In genomic region chr2:72240691-72241090, GRCm38 (mm10) we compare ENCODE assay signal across 29 mouse cellular contexts. TPM values are rescaled to one million over a fixed set of nuclear protein-coding genes. Genes with fewer than 3 reads are reported as not detected.
DNase-seq lines count a peak whose midpoint lies in the region; ATAC-seq lines count a peak whose summit lies in the region.
"Had no signal": no experiment of that assay in that cellular context is flagged by ENCODE, and none has a peak within 500 bp of the region (broad histone marks: within the 10 kb centered on the region; RNA-seq: fewer than 3 reads in every experiment).

No protein-coding gene starts in this region.

- no peaks in the 10 kb centered on the region for H3K9me3 ChIP-seq in heart, embryonic 10.5 days
- no peaks in the 10 kb centered on the region for H3K9me3 ChIP-seq in limb, embryonic 12.5 days
- no peaks in the 10 kb centered on the region for H3K9me3 ChIP-seq in limb, embryonic 10.5 days (replicated peaks)
- no peaks in the 10 kb centered on the region for H3K9me3 ChIP-seq in embryonic facial prominence, embryonic 15.5 days (replicated peaks)
- H3K9me3 ChIP-seq: G1E; heart, embryonic 12.5 days; hindbrain, embryonic 13.5 days; neural tube, embryonic 15.5 days had no signal

- 0 out of 2 replicates have a peak overlapping the region, but pooled peaks have one; percentile 57 for H3K27ac ChIP-seq in heart, embryonic 10.5 days
- H3K27ac ChIP-seq in limb, embryonic 12.5 days: peak overlapping the region; percentile 74
- H3K27ac ChIP-seq in limb, embryonic 10.5 days: no peak overlapping the region; the same call in 1 of the 2 replicates
- H3K27ac ChIP-seq in embryonic facial prominence, embryonic 15.5 days (replicated peaks): peak overlapping the region; percentile 90
- H3K27ac ChIP-seq: hindbrain, embryonic 13.5 days; left cerebral cortex, adult 2 months; macrophage; neural tube, embryonic 15.5 days had no signal

- no peak overlapping the region for H3K4me3 ChIP-seq in heart, embryonic 10.5 days
- no peak overlapping the region for H3K4me3 ChIP-seq in limb, embryonic 12.5 days (replicated peaks)
- no peak overlapping the region for H3K4me3 ChIP-seq in limb, embryonic 10.5 days
- no peak overlapping the region for H3K4me3 ChIP-seq in embryonic facial prominence, embryonic 15.5 days (replicated peaks)
- H3K4me3 ChIP-seq: heart, embryonic 12.5 days; hindbrain, embryonic 13.5 days; left cerebral cortex, adult 2 months; neural tube, embryonic 15.5 days had no signal

- no peak overlapping the region for H3K9ac ChIP-seq in limb, embryonic 12.5 days (replicated peaks)
- no peak overlapping the region for H3K9ac ChIP-seq in embryonic facial prominence, embryonic 15.5 days
- H3K9ac ChIP-seq: heart, embryonic 12.5 days; hindbrain, embryonic 13.5 days; neural tube, embryonic 15.5 days had no signal

- DNase-seq in heart, embryonic 10.5 days (ENCODE audit: low spot score): peak; percentile 63
- no peak for DNase-seq in heart, adult 11 months
- no peak for DNase-seq in limb, embryonic 10.5 days (ENCODE audit: low spot score)
- DNase-seq in R1 (ENCODE audit: low read depth, low spot score): peak; percentile 28
- no peak for DNase-seq in adrenal gland, adult 2 months
- DNase-seq: adrenal gland, postnatal 14 days; cerebellum, adult 11 months; cerebellum, adult 9-10 months; cerebellum, postnatal 36 days; embryo, embryonic 11 days; gastrocnemius, postnatal 36 days; kidney, adult 9 months; kidney, postnatal 25 days; lung, postnatal 10 days; midbrain, embryonic 14.5 days; retina, postnatal 1 day; right cerebral cortex, postnatal 14 days; thymus, postnatal 36 days had no signal

- H3K4me1 ChIP-seq in heart, embryonic 10.5 days: peaks cover 40% of the 10 kb centered on the region
- peaks cover 42% of the 10 kb centered on the region for H3K4me1 ChIP-seq in limb, embryonic 12.5 days (replicated peaks)
- peaks cover 33% of the 10 kb centered on the region for H3K4me1 ChIP-seq in limb, embryonic 10.5 days
- H3K4me1 ChIP-seq in embryonic facial prominence, embryonic 15.5 days: peaks cover 31% of the 10 kb centered on the region

- no peak overlapping the region for H3K4me2 ChIP-seq in limb, embryonic 12.5 days
- H3K4me2 ChIP-seq in embryonic facial prominence, embryonic 15.5 days (replicated peaks): no peak overlapping the region
- H3K4me2 ChIP-seq: heart, embryonic 12.5 days; hindbrain, embryonic 13.5 days; neural tube, embryonic 15.5 days had no signal

- no peaks in the 10 kb centered on the region for H3K36me3 ChIP-seq in heart, embryonic 10.5 days
- no peaks in the 10 kb centered on the region for H3K36me3 ChIP-seq in limb, embryonic 12.5 days
- H3K36me3 ChIP-seq in limb, embryonic 10.5 days: no peaks in the 10 kb centered on the region
- no peaks in the 10 kb centered on the region for H3K36me3 ChIP-seq in embryonic facial prominence, embryonic 15.5 days
- H3K36me3 ChIP-seq: G1E; heart, embryonic 12.5 days; hindbrain, embryonic 13.5 days had no signal

- no peaks in the 10 kb centered on the region for H3K27me3 ChIP-seq in heart, embryonic 10.5 days (ENCODE audit: insufficient read depth, poor library complexity, severe bottlenecking)
- H3K27me3 ChIP-seq in limb, embryonic 12.5 days: no peaks in the 10 kb centered on the region
- H3K27me3 ChIP-seq in limb, embryonic 10.5 days (ENCODE audit: low read depth, poor library complexity, severe bottlenecking): no peaks in the 10 kb centered on the region
- no peaks in the 10 kb centered on the region for H3K27me3 ChIP-seq in embryonic facial prominence, embryonic 15.5 days
- H3K27me3 ChIP-seq: heart, embryonic 12.5 days had no signal

- no peak for ATAC-seq in limb, embryonic 12.5 days (ENCODE audit: insufficient number of reproducible peaks, insufficient read depth, low FRiP score, low TSS enrichment, low read depth)
- ATAC-seq in embryonic facial prominence, embryonic 15.5 days (ENCODE audit: insufficient number of reproducible peaks, low FRiP score, low TSS enrichment, low read depth): peak; percentile 32; the same call in 1 of the 2 replicates
- ATAC-seq in erythroid progenitor cell, adult 5-6 weeks (replicated peaks; ENCODE audit: low FRiP score, poor library complexity, severe bottlenecking): no peak
- ATAC-seq: forebrain, embryonic 14.5 days; intestine, embryonic 16.5 days had no signal

- WGBS in heart, embryonic 10.5 days: 85% methylated on average over 7 of the region's 7 CpGs
- WGBS in limb, embryonic 12.5 days: 89% methylated on average over 7 of the region's 7 CpGs
- WGBS in limb, embryonic 10.5 days: 90% methylated on average over 7 of the region's 7 CpGs
- 78% methylated on average over 7 of the region's 7 CpGs for WGBS in embryonic facial prominence, embryonic 15.5 days

RNA-seq across cellular contexts. Expression of gene Map3k20, which starts 44.7 kb away (rescaled TPM):
- polyA plus RNA-seq in heart, embryonic 10.5 days (2016; fragmentation: Nextera tagmentation; extraction: Ambion mirVana): 27.9 and 60.5 TPM in 2 replicates
- 9.7 and 10.9 TPM in 2 replicates for polyA plus RNA-seq in limb, embryonic 12.5 days (2016; fragmentation: Nextera tagmentation; extraction: Ambion mirVana)
- polyA plus RNA-seq in limb, embryonic 10.5 days (2016; fragmentation: Nextera tagmentation; extraction: Ambion mirVana): 9.9 and 10.4 TPM in 2 replicates
- polyA plus RNA-seq in embryonic facial prominence, embryonic 15.5 days (2015; fragmentation: Nextera tagmentation; extraction: Ambion mirVana): 21.0 and 23.9 TPM in 2 replicates
- total RNA-seq in erythroid progenitor cell, adult 5-6 weeks (2015; ENCODE audit: low replicate concordance): 57.4 and 64.5 TPM in 2 replicates
- total RNA-seq in erythroid progenitor cell, adult 5-6 weeks (2017; ENCODE audit: low replicate concordance): 35.9 and 52.1 TPM in 2 replicates
- total RNA-seq in adrenal gland, adult 2 months (2021): 10 to 100 TPM; 25.8 to 27.3 TPM
- 3.3 and 5.1 TPM in 2 replicates for polyA plus RNA-seq in adrenal gland, adult 2 months (2012; rRNA removed)

Comparison
In these comparisons a context has a peak if more than half of its experiments do, and no peak if none do; other contexts are left out.
1. DNase-seq: peak in heart, embryonic 10.5 days (single experiment) and R1 (single experiment); none in heart, adult 11 months (single experiment), limb, embryonic 10.5 days (single experiment) and adrenal gland, adult 2 months (single experiment).